Mouse (Mus musculus): ENCODE measurements around the gene Idh3a.

The Idh3a gene

DNA sequence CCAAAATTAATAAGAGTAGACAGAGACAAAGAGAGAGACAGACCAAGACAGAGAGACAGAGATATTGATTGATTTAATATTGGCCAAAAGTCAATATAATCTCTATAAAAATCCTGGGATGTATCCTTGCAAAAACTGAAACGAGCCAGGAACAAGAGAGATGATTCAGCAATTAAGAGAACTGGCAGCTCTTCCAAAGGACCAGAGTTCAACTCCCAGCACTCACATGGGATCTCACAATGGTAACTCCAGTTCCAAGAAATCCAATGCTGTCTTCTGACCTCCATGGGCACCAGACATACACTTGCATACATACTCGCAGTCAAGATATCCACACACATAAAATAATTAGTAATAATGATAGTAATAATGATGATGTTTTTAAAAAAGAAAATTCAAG is 66.6 kb downstream of the Idh3a start:
- no peak for DNase-seq
